Mouse (Mus musculus): ENCODE measurements around the gene Uhrf1.

Gene Uhrf1

GRCm38 (mm10) chr17:56350694-56351093 is 47.6 kb downstream of the Uhrf1 start:
- DNase-seq, result peak; percentile 93

DNA sequence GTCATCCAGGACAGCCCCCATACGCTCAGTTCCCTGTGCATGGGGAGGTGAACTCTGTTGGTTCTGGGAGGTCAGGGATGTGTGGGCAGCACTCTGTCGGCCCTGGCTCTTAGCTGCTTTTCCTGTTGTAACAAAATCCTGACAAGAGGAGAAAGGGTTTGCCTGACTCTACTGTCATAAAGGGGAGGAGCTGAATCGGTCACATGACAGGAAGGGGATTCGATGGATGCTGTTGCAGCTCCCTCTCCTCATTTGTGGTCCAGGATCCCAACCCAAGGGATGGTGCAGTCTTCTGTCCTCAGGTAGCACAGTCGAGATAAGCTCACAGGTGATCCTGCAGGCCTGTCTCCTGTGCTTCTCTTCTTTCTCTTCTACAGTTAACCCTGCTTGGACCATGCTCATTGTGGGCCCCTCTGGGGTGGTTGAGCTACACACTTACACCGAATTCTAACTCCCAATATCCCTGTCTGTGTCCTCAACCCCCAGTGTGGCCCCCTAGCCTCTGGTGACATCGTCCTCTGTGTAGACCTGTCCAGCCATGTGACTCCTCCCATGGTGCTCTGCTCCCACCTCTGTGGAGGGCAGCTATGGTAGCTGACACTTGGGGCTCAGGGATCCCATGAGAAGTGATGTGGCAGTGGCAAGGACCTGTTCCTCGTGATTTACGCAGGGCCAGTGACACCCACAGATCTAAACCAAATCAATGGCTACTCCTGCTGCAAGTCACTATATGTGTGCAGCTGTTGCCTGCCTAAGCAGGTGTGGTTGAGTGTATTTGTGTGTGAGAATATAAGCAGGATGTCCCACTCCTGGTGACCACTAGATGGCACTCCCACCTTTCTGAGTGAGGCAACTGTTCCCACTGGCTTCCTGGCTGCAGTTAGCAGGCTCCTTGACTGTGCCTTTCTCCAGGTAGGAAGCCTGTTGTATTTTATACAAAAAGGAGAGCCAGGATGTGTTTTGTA is 54.1 kb downstream of the Uhrf1 start:
- peak; percentile 79 for DNase-seq

GRCm38 (mm10) chr17:56359183-56359725 is 56.1 kb downstream of the Uhrf1 start:
- no peak for DNase-seq

GRCm38 (mm10) chr17:56359864-56360263 is 56.7 kb downstream of the Uhrf1 start:
- DNase-seq, result no peak

DNA sequence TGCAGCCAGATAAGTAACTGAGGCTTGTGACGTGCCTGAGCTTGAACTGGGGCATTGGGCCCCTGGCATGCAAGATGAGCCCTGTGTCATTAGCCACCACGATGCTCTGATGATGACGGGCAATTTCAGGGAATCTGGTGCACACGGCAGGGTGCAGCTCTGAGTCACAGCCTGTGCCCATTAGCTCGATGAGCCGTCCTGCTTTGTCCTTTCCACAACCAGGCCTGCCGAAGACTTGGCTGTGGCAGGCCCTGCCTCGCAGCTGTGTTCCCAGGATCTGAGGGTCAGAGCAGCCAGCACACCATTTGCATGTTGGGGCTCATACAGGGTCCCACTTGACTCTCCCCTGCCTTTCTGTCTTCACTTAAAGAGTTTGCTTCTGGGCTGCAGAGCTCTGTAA is 57.3 kb downstream of the Uhrf1 start:
- DNase-seq, result no peak

GRCm38 (mm10) chr17:56361542-56361941 is 58.4 kb downstream of the Uhrf1 start:
- no peak for DNase-seq

- no peak for DNase-seq
These were observed 62.9 kb downstream of the Uhrf1 start for GRCm38 (mm10) chr17:56365791-56366673.

- DNase-seq, result no peak
These were observed 65.2 kb downstream of the Uhrf1 start for GRCm38 (mm10) chr17:56368291-56368790.

DNA sequence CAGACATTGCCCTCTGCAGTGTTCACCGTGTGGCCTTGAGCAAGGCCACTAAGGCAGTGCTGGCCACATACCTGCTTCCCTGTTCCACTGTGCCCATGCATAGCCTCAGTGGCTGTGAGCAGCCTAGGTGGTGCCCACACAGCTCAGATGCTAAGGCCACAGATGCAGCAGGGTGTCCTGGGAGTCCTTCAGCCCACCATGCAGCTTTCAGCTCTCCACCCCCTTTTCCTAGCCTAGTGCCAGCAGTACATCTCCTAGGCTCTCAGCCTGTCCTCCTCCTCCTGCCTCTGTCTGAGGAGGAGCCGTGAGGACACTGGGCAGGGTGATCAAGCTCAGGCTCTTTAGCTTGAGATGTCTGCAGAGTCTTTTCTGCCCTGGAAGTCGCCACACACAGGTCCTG is 67.0 kb downstream of the Uhrf1 start:
- no peak for DNase-seq

DNA sequence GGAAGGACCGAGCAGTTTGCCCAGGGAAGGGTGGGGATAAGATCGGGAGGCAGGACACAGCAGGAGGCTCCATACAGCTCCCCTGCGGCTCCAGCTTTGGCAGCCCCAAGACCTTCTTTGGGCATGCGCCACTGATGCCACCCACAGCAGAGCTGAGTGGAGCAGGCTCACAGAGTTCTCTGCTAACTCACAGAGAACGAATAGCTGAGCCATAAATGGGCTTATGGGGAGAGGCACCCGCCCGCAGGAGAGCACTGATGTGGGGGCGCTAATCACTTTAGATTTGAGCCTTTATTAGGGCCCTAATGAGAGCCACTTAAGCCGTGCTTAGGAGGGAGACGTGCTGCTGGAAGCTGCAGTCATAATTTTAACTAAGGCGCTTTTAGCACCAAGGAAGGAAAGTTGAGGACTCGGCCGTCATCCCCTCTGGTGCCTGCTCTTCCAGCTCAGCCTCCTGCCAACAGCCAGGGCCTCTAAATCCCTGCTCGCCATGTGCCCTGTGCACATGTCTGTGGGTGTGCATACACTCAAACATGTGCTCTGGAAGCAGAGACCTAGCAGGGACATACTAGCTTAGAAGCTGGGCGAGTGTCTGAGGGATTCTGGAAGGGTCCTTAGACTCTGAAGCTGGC is 68.0 kb downstream of the Uhrf1 start:
- no peak for DNase-seq

GRCm38 (mm10) chr17:56372109-56372508 is 69.0 kb downstream of the Uhrf1 start:
- DNase-seq, result no peak

Measured in thymus, postnatal 4 days (tissue).